Mouse (Mus musculus): ENCODE measurements around the gene Ddx39b. TPM values are rescaled to one million over a fixed set of nuclear protein-coding genes. Genes with fewer than 3 reads are reported as not detected.

Ddx39b gene
- total and polyA plus RNA-seq, 3 experiments = 206 to 787 (median 581) TPM

DNA sequence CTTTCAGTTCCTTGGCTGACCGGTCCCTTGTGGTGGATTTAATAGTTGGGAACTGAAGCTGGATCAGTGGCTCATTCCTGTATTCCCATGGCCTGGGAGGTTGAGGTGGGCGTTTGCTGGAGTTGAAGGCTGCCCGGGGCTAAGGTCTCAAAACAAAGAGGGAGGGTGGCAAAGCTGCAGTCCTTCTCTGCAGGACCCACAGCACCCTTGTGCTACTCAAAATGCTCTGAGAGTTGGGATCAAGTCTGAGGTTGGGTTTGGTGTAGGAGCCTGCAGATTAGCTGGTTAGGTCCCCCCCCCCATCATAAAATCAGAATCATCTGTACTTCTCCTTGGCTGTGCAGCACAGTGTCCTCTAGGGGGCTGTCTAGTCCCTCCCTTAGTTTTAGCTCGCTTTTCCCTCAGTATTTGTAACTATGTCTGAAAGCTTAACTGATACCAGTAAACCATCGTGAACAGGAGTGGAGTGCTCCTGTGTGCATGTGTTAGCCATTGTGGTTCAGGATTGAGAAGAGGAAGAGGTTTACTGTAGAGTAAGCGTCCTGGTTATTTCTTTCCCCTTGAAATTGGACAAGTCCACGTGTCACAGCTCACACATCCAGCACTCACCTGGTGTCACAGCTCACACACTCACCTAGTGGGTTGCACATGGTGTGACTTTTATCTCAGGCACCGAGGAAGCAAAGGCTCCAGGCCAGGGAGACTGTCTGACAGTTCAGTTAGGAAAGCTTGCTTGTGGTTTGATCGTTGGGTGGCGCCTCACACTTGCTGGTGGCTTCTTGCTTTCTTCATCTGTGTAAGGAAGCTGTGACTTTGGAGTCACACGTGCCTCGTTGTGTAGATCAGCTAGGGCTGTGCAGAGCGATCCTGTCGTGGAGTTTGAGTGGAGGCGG is 4.4 kb downstream of the Ddx39b start:
- Histone ChIP-seq H3K27me3 (ENCODE audit: control insufficient read depth in 1 of 2, insufficient read depth in 2 of 2, low read length in 2 of 2) (no peaks in the 10 kb centered on the region), H3K4me3 (ENCODE audit: control insufficient read depth in 1 of 2, insufficient read depth in 1 of 2, low read depth in 2 of 2, low read length in 2 of 2) (no peak overlapping the region), H3K4me1 (ENCODE audit: control insufficient read depth in 1 of 2, insufficient read depth in 2 of 2, low read length in 2 of 2) (peaks cover 0 to 19% of the 10 kb centered on the region in 2 experiments; a peak in 3 of 4 replicates), H3K36me3 (ENCODE audit: control insufficient read depth in 1 of 2, insufficient read depth in 2 of 2, low read length in 2 of 2) (peaks cover 24 to 44% of the 10 kb centered on the region in 2 experiments), H3K9ac (ENCODE audit: control insufficient read depth, low read depth, low read length, poor library complexity, severe bottlenecking) (no peak overlapping the region), H3K79me2 (ENCODE audit: control insufficient read depth, insufficient read depth, low read length, poor library complexity) (peaks cover 58% of the 10 kb centered on the region), H3K27ac (ENCODE audit: control insufficient read depth, low read depth, low read length) (no peak overlapping the region), H3K9me3 (replicated peaks; ENCODE audit: insufficient read depth, low read length) (no peaks in the 10 kb centered on the region)
- DNase-seq (ENCODE audit: low read depth, low spot score) = peak; percentile 69
- TF ChIP-seq GABPA (IDR thresholded peaks at IDR 0.05; ENCODE audit: low read depth, low read length) = no peak
- 0 out of 4 replicates have a peak, but pooled peaks of 1 of the 2 experiments have one; percentile 3 for TF ChIP-seq POLR2A (IDR thresholded peaks at IDR 0.05; ENCODE audit: control insufficient read depth in 1 of 2, insufficient read depth in 1 of 2, low read depth in 1 of 2, low read length in 2 of 2, poor library complexity in 1 of 2)
- no peak for TF ChIP-seq MAZ (IDR thresholded peaks at IDR 0.05; ENCODE audit: low read depth, low read length)
- TF ChIP-seq POLR2AphosphoS5 (IDR thresholded peaks at IDR 0.05; ENCODE audit: borderline replicate concordance, low read depth, low read length) = no peak
- no peak for TF ChIP-seq ZMIZ1 (IDR thresholded peaks at IDR 0.05; ENCODE audit: low read depth, low read length)
- TF ChIP-seq ELF1 (IDR thresholded peaks at IDR 0.05; ENCODE audit: low read depth, low read length) = no peak
- no peak for TF ChIP-seq USF2 (IDR thresholded peaks at IDR 0.05; ENCODE audit: borderline replicate concordance in 1 of 2, insufficient read depth in 1 of 2, low read depth in 1 of 2, low read length in 2 of 2)
- no peak for TF ChIP-seq KAT2A (conservative IDR thresholded peaks at IDR 0.05; ENCODE audit: low read depth, low read length)
- peak; percentile 19 to 57 (median 46); a peak in 5 of 6 replicates for TF ChIP-seq CTCF (IDR thresholded peaks at IDR 0.05 in 2 of 3, conservative IDR thresholded peaks at IDR 0.05 in 1 of 3; ENCODE audit: control insufficient read depth in 1 of 3, insufficient read depth in 1 of 3, low read depth in 2 of 3, low read length in 3 of 3, poor library complexity in 1 of 3, severe bottlenecking in 1 of 3)
- TF ChIP-seq TBP (IDR thresholded peaks at IDR 0.05; ENCODE audit: low read depth, low read length) = no peak
- no peak for TF ChIP-seq HCFC1 (IDR thresholded peaks at IDR 0.05; ENCODE audit: low read depth, low read length)
- peak; percentile 58; the same call in 1 of the 2 replicates for TF ChIP-seq MXI1 (IDR thresholded peaks at IDR 0.05; ENCODE audit: low read depth, low read length)
- TF ChIP-seq SIN3A (IDR thresholded peaks at IDR 0.05; ENCODE audit: low read length) = 0 out of 2 replicates have a peak, but pooled peaks have one; percentile 14
- no peak for TF ChIP-seq NRF1 (IDR thresholded peaks at IDR 0.05; ENCODE audit: insufficient read depth, low read depth, low read length, poor library complexity, severe bottlenecking)
- TF ChIP-seq RAD21 (IDR thresholded peaks at IDR 0.05; ENCODE audit: low read depth, low read length) = no peak; the same call in 1 of the 2 replicates
- no peak for TF ChIP-seq MYB (IDR thresholded peaks at IDR 0.05; ENCODE audit: low read depth, low read length)
- no peak for TF ChIP-seq JUND (IDR thresholded peaks at IDR 0.05; ENCODE audit: low read depth, low read length)
- TF ChIP-seq GATA1 (IDR thresholded peaks at IDR 0.05; ENCODE audit: low read depth, low read length) = no peak
- no peak for TF ChIP-seq UBTF (IDR thresholded peaks at IDR 0.05; ENCODE audit: borderline replicate concordance, insufficient read depth, low read depth, low read length)
- TF ChIP-seq ZKSCAN1 (IDR thresholded peaks at IDR 0.05; ENCODE audit: low read depth, low read length) = no peak
- no peak for TF ChIP-seq ETS1 (IDR thresholded peaks at IDR 0.05; ENCODE audit: low read depth, low read length)
- no peak for TF ChIP-seq EP300 (IDR thresholded peaks at IDR 0.05; ENCODE audit: low read depth in 1 of 2, low read length in 2 of 2)
- peak; percentile 52; the same call in 1 of the 2 replicates for TF ChIP-seq MAX (IDR thresholded peaks at IDR 0.05; ENCODE audit: low read length)
- no peak for TF ChIP-seq CHD1 (IDR thresholded peaks at IDR 0.05; ENCODE audit: low read depth, low read length)
- no peak for TF ChIP-seq ZNF384 (IDR thresholded peaks at IDR 0.05; ENCODE audit: low read depth, low read length)
- TF ChIP-seq NELFE (IDR thresholded peaks at IDR 0.05; ENCODE audit: low read depth, low read length) = no peak
- no peak for TF ChIP-seq MYC (IDR thresholded peaks at IDR 0.05; ENCODE audit: low read depth, low read length)
- no peak for TF ChIP-seq TCF12 (IDR thresholded peaks at IDR 0.05; ENCODE audit: low read depth, low read length)
- TF ChIP-seq USF1 (IDR thresholded peaks at IDR 0.05; ENCODE audit: low read depth, low read length) = no peak
- TF ChIP-seq POLR2AphosphoS2 (IDR thresholded peaks at IDR 0.05; ENCODE audit: low read length) = no peak
- no peak for TF ChIP-seq TAL1 (IDR thresholded peaks at IDR 0.05; ENCODE audit: low read length)
- no peak for TF ChIP-seq ZC3H11A (IDR thresholded peaks at IDR 0.05; ENCODE audit: low read depth, low read length)
- TF ChIP-seq CHD2 (IDR thresholded peaks at IDR 0.05; ENCODE audit: low read length) = no peak
- TF ChIP-seq BHLHE40 (IDR thresholded peaks at IDR 0.05; ENCODE audit: borderline replicate concordance, low read depth, low read length) = no peak
- no peak for TF ChIP-seq MAFK (IDR thresholded peaks at IDR 0.05; ENCODE audit: borderline replicate concordance, low read depth, low read length)
- TF ChIP-seq RCOR1 (IDR thresholded peaks at IDR 0.05; ENCODE audit: low read depth, low read length) = no peak
